In the genomic region with DNA sequence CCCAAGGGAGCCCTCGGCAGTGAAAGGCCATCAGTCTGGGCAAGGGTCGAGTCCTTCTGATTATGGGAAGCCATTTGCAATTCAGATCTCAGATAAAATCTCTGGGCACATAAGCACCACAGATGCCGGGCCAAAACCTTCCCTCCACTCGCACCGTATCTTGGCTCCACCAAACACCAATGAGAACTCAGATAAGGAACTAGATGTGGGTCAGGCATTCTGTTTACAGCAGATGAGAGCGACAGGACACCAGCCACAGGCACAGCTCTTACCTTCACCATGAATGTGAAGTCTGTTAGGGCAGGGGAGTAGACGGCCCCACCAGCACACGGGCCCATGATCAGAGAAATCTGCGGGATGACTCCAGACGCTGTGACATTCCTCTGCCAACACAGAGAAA, we compare ENCODE assay signal across 34 mouse cellular contexts. TPM values are rescaled to one million over a fixed set of nuclear protein-coding genes. Genes with fewer than 3 reads are reported as not detected.
DNase-seq lines count a peak whose midpoint lies in the region; ATAC-seq and TF ChIP-seq lines count a peak whose summit lies in the region.
"Had no signal": no experiment of that assay in that cellular context is flagged by ENCODE, and none has a peak within 500 bp of the region (broad histone marks: within the 10 kb centered on the region; RNA-seq: fewer than 3 reads in every experiment).

No protein-coding gene starts in this region.

- peak overlapping the region; percentile 11; the same call in 1 of the 2 replicates for H3K4me2 ChIP-seq in liver, embryonic 14.5 days (ENCODE audit: low read depth)
- H3K4me2 ChIP-seq: embryonic facial prominence, embryonic 13.5 days; heart, embryonic 15.5 days; hindbrain, embryonic 12.5 days; intestine, embryonic 15.5 days; midbrain, embryonic 15.5 days; neural tube, embryonic 15.5 days had no signal

- TF ChIP-seq CTCF in G1E (IDR thresholded peaks at IDR 0.05; ENCODE audit: low read depth, low read length), result no peak
- TF ChIP-seq CTCF in liver, embryonic 14.5 days (IDR thresholded peaks at IDR 0.05; ENCODE audit: low read depth), result no peak

- intact Hi-C loops in heart, postnatal 10 days (cut with DNase I), result no loop called here

- no peak overlapping the region for H3K27ac ChIP-seq in liver, embryonic 14.5 days
- H3K27ac ChIP-seq: embryonic facial prominence, embryonic 13.5 days; heart, embryonic 10.5 days; heart, embryonic 15.5 days; hindbrain, embryonic 12.5 days; hindbrain, postnatal 0 days; intestine, embryonic 15.5 days; midbrain, embryonic 15.5 days; neural tube, embryonic 15.5 days; stomach, postnatal 0 days had no signal

- no peaks in the 10 kb centered on the region for H3K27me3 ChIP-seq in G1E (ENCODE audit: insufficient read depth, low read length)
- no peaks in the 10 kb centered on the region for H3K27me3 ChIP-seq in liver, embryonic 14.5 days (ENCODE audit: control insufficient read depth, insufficient read depth, low read length)
- H3K27me3 ChIP-seq: embryonic facial prominence, embryonic 13.5 days; heart, embryonic 15.5 days; hindbrain, embryonic 12.5 days; intestine, embryonic 15.5 days; megakaryocyte, embryonic 14.5 days; midbrain, embryonic 15.5 days; neural tube, embryonic 15.5 days had no signal

- no peak for DNase-seq in G1E (ENCODE audit: low spot score)
- DNase-seq in liver, embryonic 14.5 days (ENCODE audit: low read depth in 3 of 3, low spot score in 3 of 3), result peak in 2 of 3 experiments; percentile 35 to 44
- no peak for DNase-seq in heart, postnatal 10 days
- DNase-seq in kidney, postnatal 25 days, result no peak
- DNase-seq in spleen, postnatal 4 days (ENCODE audit: low spot score in 2 of 2), result no peak
- DNase-seq: adrenal gland, postnatal 14 days; cerebellum, adult 11-12 months; cerebellum, postnatal 10 days; gastrocnemius, postnatal 14 days; heart, adult 11 months; heart, postnatal 36 days; kidney, adult 8-10 months; kidney, postnatal 10 days; lung, postnatal 36 days; right cerebral cortex, adult 18-20 months; spleen, adult 18-20 months; thymus, adult 18-20 months; thymus, postnatal 4 days had no signal

- H3K4me1 ChIP-seq in G1E (ENCODE audit: insufficient read depth, low read depth, low read length), result peaks cover 9% of the 10 kb centered on the region
- peaks cover 7 to 8% of the 10 kb centered on the region in 2 experiments for H3K4me1 ChIP-seq in liver, embryonic 14.5 days (replicated peaks; ENCODE audit: control insufficient read depth in 2 of 2, insufficient read depth in 2 of 2, low read length in 1 of 2)
- H3K4me1 ChIP-seq: embryonic facial prominence, embryonic 13.5 days; heart, embryonic 15.5 days; intestine, embryonic 15.5 days; midbrain, embryonic 15.5 days; neural tube, embryonic 15.5 days had no signal

- ATAC-seq in G1E (ENCODE audit: extremely low read depth, insufficient number of reproducible peaks, low FRiP score, poor library complexity, severe bottlenecking), result 0 out of 2 replicates have a peak, but pooled peaks have one; percentile 15
- peak; percentile 78 for ATAC-seq in erythroid progenitor cell, adult 5-6 weeks (replicated peaks; ENCODE audit: low FRiP score, poor library complexity, severe bottlenecking)
- peak; percentile 76 for ATAC-seq in liver, embryonic 14.5 days (ENCODE audit: insufficient read depth)
- ATAC-seq in megakaryocyte-erythroid progenitor cell, adult 5-6 weeks (replicated peaks; ENCODE audit: low FRiP score, low TSS enrichment, poor library complexity, severe bottlenecking), result peak; percentile 92
- ATAC-seq: activated CD4-positive, CD25-positive, alpha-beta regulatory T cell, adult 4 months; CD4-positive, CD25-positive, alpha-beta regulatory T cell, adult 4 months; forebrain, embryonic 14.5 days; hindbrain, postnatal 0 days; intestine, embryonic 15.5 days; midbrain, embryonic 15.5 days had no signal

- H3K9ac ChIP-seq in liver, embryonic 14.5 days (replicated peaks), result no peak overlapping the region
- H3K9ac ChIP-seq: embryonic facial prominence, embryonic 13.5 days; heart, embryonic 15.5 days; hindbrain, embryonic 12.5 days; intestine, embryonic 15.5 days; midbrain, embryonic 15.5 days; neural tube, embryonic 15.5 days had no signal

- H3K36me3 ChIP-seq in G1E (replicated peaks), result peaks cover 12% of the 10 kb centered on the region
- no peaks in the 10 kb centered on the region for H3K36me3 ChIP-seq in liver, embryonic 14.5 days (replicated peaks; ENCODE audit: control insufficient read depth, insufficient read depth, low read depth)
- H3K36me3 ChIP-seq: intestine, embryonic 15.5 days had no signal

- WGBS in liver, embryonic 14.5 days (ENCODE audit: insufficient replicate concordance), result 41% methylated on average over 10 of the region's 10 CpGs

- no peaks in the 10 kb centered on the region for H3K9me3 ChIP-seq in G1E (replicated peaks)
- no peaks in the 10 kb centered on the region for H3K9me3 ChIP-seq in liver, embryonic 14.5 days (ENCODE audit: control insufficient read depth, low read length)
- H3K9me3 ChIP-seq: embryonic facial prominence, embryonic 13.5 days; heart, embryonic 10.5 days; heart, embryonic 15.5 days; hindbrain, embryonic 12.5 days; intestine, embryonic 15.5 days; megakaryocyte, embryonic 14.5 days; neural tube, embryonic 15.5 days had no signal

- no peak overlapping the region for H3K4me3 ChIP-seq in G1E (ENCODE audit: low read depth, low read length)
- no peak overlapping the region for H3K4me3 ChIP-seq in liver, embryonic 14.5 days (ENCODE audit: insufficient read depth in 1 of 2, low read depth in 2 of 2, low read length in 2 of 2)
- H3K4me3 ChIP-seq: embryonic facial prominence, embryonic 13.5 days; erythroblast, embryonic 14.5 days; heart, embryonic 10.5 days; heart, embryonic 15.5 days; hindbrain, embryonic 12.5 days; intestine, embryonic 15.5 days; megakaryocyte, embryonic 14.5 days; midbrain, embryonic 15.5 days; neural tube, embryonic 15.5 days had no signal

- peak; percentile 66 for TF ChIP-seq EP300 in liver, embryonic 14.5 days (IDR thresholded peaks at IDR 0.05; ENCODE audit: low read depth)

RNA-seq across cellular contexts. Expression of a gene that starts 22.3 kb away (rescaled TPM):
- total RNA-seq in G1E (2014; fragmentation: Nextera tagmentation) (11.2 and 15.5 TPM in 2 replicates), G1E (2017) (14.0 and 15.2 TPM in 2 replicates)
- polyA plus RNA-seq in G1E (2012), result 51.1 and 55.5 TPM in 2 replicates
- total RNA-seq in erythroid progenitor cell, adult 5-6 weeks (2015; ENCODE audit: low replicate concordance), result 5.9 and 10.8 TPM in 2 replicates
- total RNA-seq in erythroid progenitor cell, adult 5-6 weeks (2017; ENCODE audit: low replicate concordance), result 7.8 and 8.2 TPM in 2 replicates
- 12.8 and 15.7 TPM in 2 replicates for polyA plus RNA-seq in liver, embryonic 14.5 days (2012; rRNA removed)
- 6.4 and 7.8 TPM in 2 replicates for polyA plus RNA-seq in liver, embryonic 14.5 days (2014; fragmentation: Nextera tagmentation; extraction: Ambion mirVana)
- 27.7 and 37.8 TPM in 2 replicates for total RNA-seq in megakaryocyte-erythroid progenitor cell, adult 5-6 weeks (2014; fragmentation: Nextera tagmentation)
- total RNA-seq in megakaryocyte-erythroid progenitor cell, adult 5-6 weeks (2017), result 23.4 and 33.2 TPM in 2 replicates
- 10 to 100 TPM; 77.6 to 89.0 TPM for total RNA-seq in heart, postnatal 10 days (2021)

Comparison
In these comparisons a context has a peak if more than half of its experiments do, and no peak if none do; other contexts are left out.
1. ATAC-seq: peak in every context shown above with its lines; median percentile 92 in megakaryocyte-erythroid progenitor cell, adult 5-6 weeks; 78 in erythroid progenitor cell, adult 5-6 weeks; 76 in liver, embryonic 14.5 days; 15 in G1E.
2. DNase-seq: peak in liver, embryonic 14.5 days (2 of 3); none in G1E (single experiment), heart, postnatal 10 days (0 of 2), kidney, postnatal 25 days (0 of 2) and spleen, postnatal 4 days (0 of 2).